Mouse (Mus musculus) urinary bladder, postnatal 10 days (tissue): Measurements from ENCODE around the gene Commd6.
A peak's percentile ranks its signal among the peaks of the same experiment; 100 is the strongest.
"Not testable (repeated sequence)": the region's sequence is repeated elsewhere in the genome, so short reads cannot be mapped to it uniquely, and the experiment has no call there.

ENCODE experiments used
- DNase-seq: peaks from one replicate; pipeline ENCODE4 v3.0.0; 2022; ENCODE audit warnings: low spot score

Commd6 gene

DNA sequence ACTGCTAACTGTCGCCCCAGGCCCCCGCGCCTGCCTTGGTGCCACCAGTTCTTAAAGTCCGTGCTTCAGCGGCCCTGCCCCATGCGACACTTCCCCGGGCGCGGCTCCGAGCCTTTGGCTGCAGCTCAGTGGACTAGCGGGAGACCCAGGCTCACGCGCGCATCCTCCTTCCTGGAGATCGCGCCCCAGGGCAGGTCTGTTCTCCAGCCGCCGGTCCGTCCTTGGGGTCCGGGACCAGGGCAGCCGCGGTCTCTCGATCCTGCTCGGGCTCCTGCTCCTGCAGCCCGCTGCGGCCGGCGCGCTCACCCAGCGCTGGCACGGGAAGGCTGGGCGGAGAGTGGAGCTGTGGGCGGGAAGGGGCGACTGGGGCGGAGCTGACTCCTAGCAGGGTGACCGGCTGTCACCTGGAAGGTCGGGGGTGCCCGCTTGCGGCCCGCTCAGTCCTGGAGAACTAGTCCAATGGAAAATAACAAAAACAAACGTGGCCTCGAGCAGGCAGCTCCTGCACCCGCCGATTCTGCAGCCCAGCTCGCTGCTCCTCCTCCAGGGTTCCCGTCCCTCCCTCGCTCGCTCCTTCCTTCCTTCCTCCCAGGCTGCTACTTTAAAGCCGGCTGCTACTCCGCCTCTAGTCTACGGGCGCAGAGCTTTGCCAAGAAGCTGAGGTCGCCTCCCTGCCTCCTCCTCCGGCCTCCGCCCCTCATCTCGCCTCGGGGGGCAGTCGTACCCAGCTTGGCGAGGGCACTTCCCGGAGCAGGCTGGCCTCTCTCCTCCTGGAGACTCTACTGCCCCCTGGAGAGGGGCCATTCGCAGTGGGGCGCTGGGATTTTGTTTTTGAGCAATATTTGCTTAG lies 31.7 kb downstream of the Commd6 start, which contains the start of gene Tbc1d4:
TSS of gene Tbc1d4 (minus strand) at position 673 of the 850 bp plus-strand sequence.
- peak; percentile 23 for DNase-seq

DNA sequence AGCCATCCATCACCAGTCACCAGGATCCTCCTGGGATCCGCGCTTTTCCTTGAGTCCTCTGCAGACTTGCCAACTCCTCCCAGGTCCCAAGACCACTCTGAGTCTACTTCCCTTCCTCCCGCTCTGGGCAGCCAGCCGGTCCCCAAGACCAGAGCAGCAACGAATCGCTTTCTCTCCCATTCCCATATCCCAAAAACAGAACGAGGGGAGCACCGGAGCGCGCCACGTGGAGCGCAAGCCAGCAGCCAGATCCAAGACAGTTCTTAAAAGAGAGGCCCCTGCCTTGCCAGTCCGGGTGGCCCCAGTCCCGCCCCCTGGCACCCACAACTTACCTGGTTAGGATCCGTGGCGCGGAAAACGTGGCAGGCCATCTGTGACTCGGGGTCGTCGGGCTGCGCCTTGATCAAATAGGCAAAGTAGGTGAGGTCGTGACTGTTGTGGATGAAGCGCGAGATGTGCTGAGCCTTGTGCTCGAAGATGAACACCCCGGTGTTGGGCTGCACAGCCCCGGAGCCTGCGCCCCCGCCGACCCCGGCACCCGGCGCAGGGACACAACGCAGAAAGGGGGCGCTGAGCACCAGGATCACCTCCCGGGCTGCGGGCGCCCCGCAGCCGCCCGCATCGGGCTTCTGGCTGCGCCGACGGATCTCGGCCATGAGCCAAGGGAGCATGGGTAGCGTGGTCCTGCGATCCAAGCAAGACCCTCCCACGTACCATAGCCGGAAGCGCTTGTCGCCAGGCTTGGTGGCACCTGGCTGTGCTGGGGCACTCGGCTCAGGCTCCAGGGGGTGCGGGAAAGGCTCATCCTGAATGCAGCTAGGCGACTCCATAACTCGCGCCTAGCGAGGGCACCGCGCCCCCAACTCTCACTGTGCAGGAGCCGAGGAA lies 32.6 kb downstream of the Commd6 start:
- no peak for DNase-seq

DNA sequence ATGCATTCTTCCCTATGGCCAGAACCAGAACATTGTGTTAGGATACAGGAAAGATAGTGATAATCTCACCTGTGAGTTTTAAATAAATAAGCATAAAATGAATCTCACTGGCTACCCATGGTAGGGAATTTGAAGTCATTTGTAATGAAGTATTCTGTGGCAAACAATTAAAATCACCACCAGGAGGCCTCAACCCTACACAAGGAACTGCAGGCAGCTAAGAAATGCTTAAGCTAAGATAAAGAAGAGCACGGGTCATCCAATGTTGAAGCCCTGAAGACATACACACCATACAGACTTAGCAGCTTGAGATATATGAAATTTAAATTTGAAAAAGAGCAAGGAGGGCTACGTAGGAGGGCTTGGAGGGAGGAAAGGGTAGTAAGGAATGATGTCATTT lies 34.6 kb downstream of the Commd6 start:
- DNase-seq: no peak

DNA sequence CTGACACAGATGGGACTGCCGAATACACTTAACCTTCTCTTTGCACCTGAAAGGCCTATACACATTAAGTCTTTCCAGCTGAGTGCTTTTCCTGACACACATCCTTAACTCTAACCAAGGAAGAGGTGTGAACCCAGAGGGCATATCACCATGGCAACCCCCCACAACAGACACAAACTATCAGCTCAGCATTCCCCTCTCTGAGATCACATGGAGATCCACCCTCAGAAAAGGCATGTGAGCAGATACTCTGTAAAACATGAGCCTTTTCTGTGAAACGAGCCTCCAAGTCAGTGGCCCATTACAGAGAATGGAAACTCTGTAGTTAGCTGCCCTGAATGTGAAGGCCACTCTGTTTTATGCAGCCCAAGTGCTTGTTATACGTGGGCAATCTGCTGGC lies 37.6 kb downstream of the Commd6 start:
- DNase-seq: no peak

DNA sequence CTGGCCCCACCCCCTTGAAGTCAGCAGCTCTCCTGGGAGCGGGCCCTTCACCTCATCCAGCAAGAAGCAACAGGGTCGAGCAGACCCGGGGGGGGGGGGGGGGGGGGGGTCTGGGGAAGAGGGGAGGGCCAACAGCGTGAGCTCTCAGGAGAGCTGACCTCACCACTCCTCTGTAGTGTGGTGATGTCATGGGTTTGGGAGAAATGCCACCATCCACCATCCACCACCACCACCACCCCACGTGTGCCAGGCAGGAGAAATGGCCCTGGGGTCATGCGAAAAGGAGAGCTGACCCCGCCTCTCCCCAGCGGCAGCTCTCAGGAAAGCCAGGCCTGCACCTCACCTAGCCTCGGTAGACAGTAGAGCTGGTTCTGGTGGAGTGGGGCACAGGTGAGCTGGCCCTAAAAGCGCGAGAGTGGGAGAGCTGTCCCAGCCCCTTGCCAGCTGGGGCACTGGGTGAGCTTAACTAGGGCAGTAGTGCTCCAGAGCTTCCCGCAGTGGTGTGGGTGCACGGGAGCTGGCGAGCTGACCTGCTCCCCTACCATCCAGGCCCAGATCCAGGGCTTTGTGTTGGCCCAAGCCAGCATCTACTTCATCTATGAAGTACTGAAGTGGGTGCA lies 43.3 kb downstream of the Commd6 start:
- DNase-seq: no peak

DNA sequence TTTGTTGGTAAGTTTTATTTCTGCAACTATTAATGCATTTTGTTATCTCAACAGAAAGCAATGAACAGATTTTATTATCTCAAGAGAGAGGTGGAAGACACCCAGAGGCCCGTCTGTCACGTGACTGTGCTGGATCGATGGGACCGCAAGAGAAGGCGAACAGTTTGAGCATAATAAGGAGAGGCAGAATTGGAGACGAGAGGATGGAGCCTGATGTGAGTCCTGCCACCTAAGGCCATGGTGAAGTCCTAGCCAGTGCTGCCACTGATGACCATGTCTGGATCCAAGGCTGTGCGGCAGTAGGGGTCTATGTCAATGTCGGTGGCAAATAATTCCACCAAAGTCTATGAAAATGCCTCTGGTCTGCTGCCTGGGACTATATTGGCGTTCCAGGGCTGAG lies 43.8 kb downstream of the Commd6 start:
- no peak for DNase-seq

DNA sequence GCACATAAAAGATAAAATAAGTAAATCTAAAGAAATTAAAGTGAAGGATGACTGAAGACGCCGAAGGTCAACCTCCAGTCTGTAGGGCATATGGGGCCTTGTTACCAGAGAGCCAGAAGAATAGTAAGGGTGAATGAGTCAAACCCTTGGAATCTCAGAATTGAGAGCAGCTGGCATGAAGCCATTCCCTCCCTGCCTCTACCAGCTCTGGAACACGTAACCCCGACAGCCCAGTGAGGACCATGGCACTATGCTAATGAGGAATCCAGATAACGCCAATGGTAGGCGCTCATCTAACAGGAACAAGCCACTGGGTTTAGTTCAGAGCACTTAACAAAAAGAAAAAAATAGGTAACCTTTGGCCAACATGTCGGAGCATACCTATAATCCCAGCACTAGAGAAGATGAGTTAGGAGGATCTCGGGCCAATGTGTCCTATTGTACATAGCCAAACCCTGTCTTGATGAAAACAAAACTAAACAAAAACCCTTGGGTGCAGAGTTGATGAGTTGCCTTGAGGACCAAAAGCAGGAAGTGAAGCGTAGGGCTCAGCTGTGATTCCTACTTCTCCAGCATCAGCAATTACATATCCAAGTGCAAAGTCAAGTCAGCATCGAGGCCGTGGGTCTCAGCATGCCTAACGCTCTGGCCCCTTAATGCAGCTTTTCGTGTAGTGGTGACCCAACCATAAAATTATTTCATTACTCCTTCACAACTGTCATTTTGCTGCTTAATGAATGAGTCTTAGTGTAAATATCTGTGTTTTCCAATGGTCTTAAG lies 45.0 kb downstream of the Commd6 start:
- no peak for DNase-seq

DNA sequence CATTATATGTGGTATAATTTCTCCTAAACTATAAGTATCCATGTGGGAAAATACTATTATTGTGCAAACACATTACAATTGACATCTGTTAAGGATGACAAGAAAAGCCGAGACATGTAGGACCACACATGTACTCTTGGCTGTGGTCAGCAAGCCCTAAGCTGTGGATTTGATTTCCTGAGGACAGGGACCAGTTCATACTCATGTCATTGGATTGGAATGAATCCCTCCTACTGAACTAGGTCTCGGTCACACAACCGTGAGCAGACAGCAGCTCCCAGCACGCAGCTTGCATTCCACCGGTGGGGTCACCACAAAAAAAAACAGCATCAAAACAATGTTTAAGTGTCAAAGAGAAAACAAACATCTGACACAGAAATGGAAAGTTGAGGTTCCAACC lies 46.5 kb downstream of the Commd6 start:
- DNase-seq: no peak

DNA sequence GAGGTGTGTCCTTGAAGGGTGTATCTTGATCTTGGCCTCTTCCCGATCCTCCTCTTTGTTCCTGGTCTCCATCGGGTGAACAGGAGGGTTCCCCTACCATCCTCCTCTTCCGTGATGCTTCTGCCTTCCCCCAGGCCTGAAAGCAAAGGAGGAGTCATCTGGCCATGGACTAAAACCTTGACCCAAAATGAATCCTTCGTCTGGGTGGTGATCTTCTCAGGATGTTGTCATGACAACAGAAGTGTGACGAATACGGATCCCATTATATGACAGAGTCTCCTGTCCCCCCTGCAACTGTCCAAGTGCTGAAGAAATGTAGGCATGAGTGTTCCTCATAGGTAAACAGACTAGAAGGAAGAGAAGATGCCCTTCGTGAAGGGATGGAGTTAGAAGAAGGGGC lies 47.1 kb downstream of the Commd6 start:
- no peak for DNase-seq

DNA sequence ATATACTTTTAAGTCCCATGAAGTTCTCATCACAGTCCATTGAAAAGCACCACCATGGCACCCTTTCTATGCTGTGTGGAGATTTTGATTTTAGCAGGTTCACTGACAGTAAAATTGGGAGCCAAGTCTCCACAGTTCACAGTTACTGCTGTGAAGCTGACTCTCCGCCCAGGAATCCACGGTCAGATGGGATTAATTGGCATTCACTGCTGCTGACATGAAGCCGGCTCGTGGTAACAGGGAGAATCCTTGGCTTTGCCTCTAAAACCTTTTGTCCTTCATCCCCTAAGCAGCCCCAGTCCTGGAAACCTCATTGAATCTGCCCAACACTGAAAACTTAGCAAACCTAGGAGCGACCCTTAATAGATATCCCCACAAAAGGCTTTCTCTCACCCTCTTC lies 49.4 kb downstream of the Commd6 start:
- no peak for DNase-seq

DNA sequence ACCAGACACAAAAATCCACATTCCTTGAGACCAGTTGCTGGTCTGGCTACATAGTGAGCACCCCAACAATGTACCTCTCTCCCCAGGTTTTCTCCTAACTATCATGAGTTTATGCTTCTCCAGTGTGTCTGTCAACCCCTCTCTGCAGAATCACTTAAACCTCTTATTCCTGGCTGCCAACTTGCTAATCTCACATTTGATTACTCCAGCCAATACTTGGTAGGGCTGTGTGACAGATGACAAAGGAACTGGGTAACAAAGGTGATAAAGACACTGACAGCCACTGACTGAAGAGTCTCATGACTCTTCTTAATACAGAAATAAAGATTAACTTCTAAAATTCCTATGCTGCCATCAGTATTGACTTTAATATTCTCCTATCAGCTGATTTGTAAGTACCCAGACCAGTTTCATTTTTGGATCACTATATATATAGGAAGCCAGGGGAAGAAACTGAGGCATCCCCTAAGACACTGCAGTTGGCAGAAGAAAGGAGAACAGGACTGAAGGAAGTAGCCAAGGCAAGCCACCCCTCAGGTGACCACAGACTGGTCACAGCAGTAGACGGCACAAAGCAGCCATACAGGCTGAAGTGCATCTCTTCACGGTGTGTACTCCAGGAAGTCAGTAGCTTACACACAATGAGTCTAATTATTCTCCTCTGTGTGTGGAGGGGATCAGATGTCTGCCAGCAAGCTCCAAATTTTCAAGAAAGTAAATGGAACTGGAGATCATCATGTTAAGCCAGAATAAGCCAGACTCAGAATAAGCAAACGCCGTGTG lies 52.1 kb downstream of the Commd6 start:
- not testable (repeated sequence) for DNase-seq

DNA sequence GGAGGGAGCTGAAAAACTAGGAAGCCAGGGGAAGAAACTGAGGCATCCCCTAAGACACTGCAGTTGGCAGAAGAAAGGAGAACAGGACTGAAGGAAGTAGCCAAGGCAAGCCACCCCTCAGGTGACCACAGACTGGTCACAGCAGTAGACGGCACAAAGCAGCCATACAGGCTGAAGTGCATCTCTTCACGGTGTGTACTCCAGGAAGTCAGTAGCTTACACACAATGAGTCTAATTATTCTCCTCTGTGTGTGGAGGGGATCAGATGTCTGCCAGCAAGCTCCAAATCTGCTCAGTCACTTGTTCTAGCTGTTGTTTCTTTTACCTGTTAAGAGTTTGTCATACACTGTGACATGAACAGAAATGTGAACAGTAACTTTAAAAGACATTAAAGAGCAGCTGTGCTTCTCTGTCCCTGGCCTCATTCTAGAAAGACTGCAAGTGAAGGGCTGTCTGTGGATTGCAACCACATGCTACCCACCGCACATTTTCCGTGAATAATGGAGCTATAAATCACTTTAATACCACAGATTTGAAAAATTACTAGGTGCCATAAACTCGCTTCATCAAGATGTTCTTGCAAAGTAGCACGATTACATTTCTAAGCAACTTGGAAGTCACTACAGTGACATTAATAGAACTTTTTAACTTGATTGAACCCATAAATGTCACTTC lies 53.0 kb downstream of the Commd6 start:
- not testable (repeated sequence) for DNase-seq

DNA sequence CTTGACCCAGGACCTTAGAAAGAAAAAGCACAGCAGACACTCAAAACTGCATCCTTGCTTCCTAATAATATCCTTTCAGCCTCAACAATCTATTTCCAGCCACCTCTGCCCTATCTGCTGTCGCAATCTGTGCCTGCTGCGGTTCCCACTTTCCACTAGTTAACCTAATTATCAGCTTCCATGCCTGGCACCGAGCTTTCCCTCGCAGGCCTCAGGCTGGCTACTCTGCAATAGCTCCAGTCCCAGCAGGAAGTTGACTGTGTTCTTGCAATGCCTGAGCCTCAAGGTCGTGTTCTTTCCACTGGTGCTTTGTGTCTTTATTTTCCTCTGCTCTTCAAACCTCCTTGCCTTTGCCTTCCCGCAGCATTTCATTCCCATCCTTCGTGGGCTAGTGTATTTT lies 54.4 kb downstream of the Commd6 start:
- no peak for DNase-seq
